In the genomic region with DNA sequence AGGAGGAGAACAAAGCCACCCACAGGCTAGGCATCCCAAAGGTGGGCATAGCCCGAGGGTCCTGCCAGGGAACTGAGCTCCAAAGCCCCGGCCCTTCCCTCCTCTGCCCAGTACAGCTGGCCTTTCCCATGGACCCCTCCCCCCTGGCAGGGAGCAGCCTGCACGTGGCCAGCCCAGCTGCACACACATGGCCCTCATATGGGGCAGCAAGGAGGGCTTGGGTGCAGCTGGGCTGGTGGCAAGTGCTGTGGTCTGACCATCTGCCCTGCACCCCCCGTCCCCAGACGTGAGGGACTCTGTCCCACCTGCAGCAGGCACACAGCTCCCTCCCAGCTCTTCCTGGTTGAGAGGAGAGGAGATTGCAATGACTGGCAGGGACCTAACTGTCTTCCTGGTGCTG, we compare ENCODE assay signal across 9 mouse cellular contexts. TPM values are rescaled to one million over a fixed set of nuclear protein-coding genes. Genes with fewer than 3 reads are reported as not detected.
A peak's percentile ranks its signal among the peaks of the same experiment; 100 is the strongest.
DNase-seq lines count a peak whose midpoint lies in the region; ATAC-seq lines count a peak whose summit lies in the region.
"Had no signal": no experiment of that assay in that cellular context is flagged by ENCODE, and none has a peak within 500 bp of the region (broad histone marks: within the 10 kb centered on the region; RNA-seq: fewer than 3 reads in every experiment).

No protein-coding gene starts in this region.

- ATAC-seq in kidney, embryonic 16.5 days (ENCODE audit: low FRiP score, low TSS enrichment), result no peak

- H3K9ac ChIP-seq in kidney, embryonic 16.5 days (replicated peaks; ENCODE audit: low read length), result 0 out of 2 replicates have a peak overlapping the region, but pooled peaks have one; percentile 6

- H3K36me3 ChIP-seq in kidney, embryonic 16.5 days (ENCODE audit: insufficient read depth, low read length), result no peaks in the 10 kb centered on the region

- H3K9me3 ChIP-seq in kidney, embryonic 16.5 days (ENCODE audit: low read length), result no peaks in the 10 kb centered on the region

- 39% methylated on average over 5 of the region's 5 CpGs for WGBS in kidney, embryonic 16.5 days

- DNase-seq in embryo, embryonic 11 days, result peak; percentile 59
- DNase-seq in embryo, embryonic 9.5 days (ENCODE audit: extremely low spot score), result no peak
- DNase-seq in kidney, adult 8-10 months, result no peak
- DNase-seq in thymus, postnatal 0 days (ENCODE audit: low spot score), result peak; percentile 23
- no peak for DNase-seq in thymus, postnatal 14 days
- DNase-seq in adrenal gland, adult 18-20 months (ENCODE audit: low spot score in 2 of 2), result no peak
- no peak for DNase-seq in left cerebral cortex, adult 11 months (ENCODE audit: low spot score)

- no peak overlapping the region for H3K27ac ChIP-seq in kidney, embryonic 16.5 days (ENCODE audit: low read length)

- peak overlapping the region; percentile 98; the same call in 1 of the 2 replicates for H3K4me2 ChIP-seq in kidney, embryonic 16.5 days (replicated peaks; ENCODE audit: low read depth, low read length)

- H3K4me1 ChIP-seq in kidney, embryonic 16.5 days (ENCODE audit: insufficient read depth, low read length), result peaks cover 37% of the 10 kb centered on the region

- H3K27me3 ChIP-seq in kidney, embryonic 16.5 days (ENCODE audit: insufficient read depth, low read length), result peaks cover 4% of the 10 kb centered on the region

- H3K4me3 ChIP-seq in kidney, embryonic 16.5 days (ENCODE audit: low read length), result no peak overlapping the region

RNA-seq across cellular contexts. Expression of a gene that starts 4.5 kb away (rescaled TPM):
- polyA plus RNA-seq in kidney, embryonic 16.5 days (2015; fragmentation: Nextera tagmentation; extraction: Ambion mirVana), result 24.2 and 25.3 TPM in 2 replicates
- 2.1 and 3.9 TPM in 2 replicates for polyA plus RNA-seq in thymus, postnatal 0 days (2015; fragmentation: Nextera tagmentation; extraction: Ambion mirVana)
- total RNA-seq in adrenal gland, adult 18-20 months (2021), result 1 to 10 TPM; 2.9 to 3.7 TPM
- total RNA-seq: monocyte, adult 5-6 weeks had no signal

Comparison
In these comparisons a context has a peak if more than half of its experiments do, and no peak if none do; other contexts are left out.
1. DNase-seq: peak in embryo, embryonic 11 days (single experiment) and thymus, postnatal 0 days (single experiment); none in embryo, embryonic 9.5 days (single experiment), kidney, adult 8-10 months (0 of 2), thymus, postnatal 14 days (single experiment), adrenal gland, adult 18-20 months (0 of 2) and left cerebral cortex, adult 11 months (single experiment).